Mouse (Mus musculus): ENCODE measurements around the gene Tecpr2.

DNA sequence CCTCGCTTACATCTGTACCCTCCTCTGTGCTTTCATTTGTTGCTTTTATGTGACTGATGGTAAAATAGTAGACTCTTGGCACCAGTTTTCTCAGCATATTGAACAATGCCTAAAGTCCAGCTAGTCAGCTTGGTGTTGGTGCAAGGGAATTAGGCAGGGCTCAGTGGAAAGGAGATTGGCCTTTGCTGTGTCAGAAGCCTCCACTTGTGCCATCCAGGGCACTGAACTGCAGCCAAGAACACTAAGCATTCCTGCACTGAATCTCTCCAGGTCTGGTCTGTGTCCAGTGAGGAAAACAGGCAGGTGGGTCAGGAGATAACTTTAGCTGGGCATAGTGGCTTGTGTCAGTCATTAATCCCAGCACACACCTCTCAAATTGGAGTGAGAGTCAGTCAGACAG lies 60.3 kb downstream of the Tecpr2 start:
- TF ChIP-seq CTCF (IDR thresholded peaks at IDR 0.05; ENCODE audit: borderline replicate concordance, extremely low read depth, insufficient read depth, insufficient read length), result no peak
- no peak for TF ChIP-seq POLR2A (IDR thresholded peaks at IDR 0.05; ENCODE audit: borderline replicate concordance, extremely low read depth, insufficient read depth, insufficient read length, poor library complexity, severe bottlenecking)

Measured in brain, embryonic 14.5 days (tissue).